Mouse (Mus musculus): ENCODE results near the gene Triobp.

- TF ChIP-seq POLR2A (IDR thresholded peaks at IDR 0.05; ENCODE audit: low read depth, low read length): no peak
- TF ChIP-seq CTCF (IDR thresholded peaks at IDR 0.05; ENCODE audit: extremely low read depth, insufficient read depth, insufficient read length, insufficient replicate concordance): no peak
Observed at GRCm38 (mm10) chr15:78930192-78930706, 17.3 kb upstream of the Triobp start.

All from spleen, adult 2 months (tissue).